Mouse (Mus musculus) urinary bladder, adult 2 months (tissue): Measurements from ENCODE around the gene 2610001J05Rik. TPM values are rescaled to one million over a fixed set of nuclear protein-coding genes. Genes with fewer than 3 reads are reported as not detected.

Experiments used
- DNase-seq: peaks from one replicate; pipeline ENCODE4 v3.0.0; 2022; ENCODE audit warnings: low spot score
- polyA plus RNA-seq: library from polyadenylated mRNA; depleted of rRNA; stranded (reverse); fragments of >200 nt; gene quantifications from 2 replicates; pipeline ENCODE4 v1.2.3, GENCODE M21; 2012; rRNA removed

2610001J05Rik gene
- polyA plus RNA-seq, 1 experiment = 138 TPM

DNA sequence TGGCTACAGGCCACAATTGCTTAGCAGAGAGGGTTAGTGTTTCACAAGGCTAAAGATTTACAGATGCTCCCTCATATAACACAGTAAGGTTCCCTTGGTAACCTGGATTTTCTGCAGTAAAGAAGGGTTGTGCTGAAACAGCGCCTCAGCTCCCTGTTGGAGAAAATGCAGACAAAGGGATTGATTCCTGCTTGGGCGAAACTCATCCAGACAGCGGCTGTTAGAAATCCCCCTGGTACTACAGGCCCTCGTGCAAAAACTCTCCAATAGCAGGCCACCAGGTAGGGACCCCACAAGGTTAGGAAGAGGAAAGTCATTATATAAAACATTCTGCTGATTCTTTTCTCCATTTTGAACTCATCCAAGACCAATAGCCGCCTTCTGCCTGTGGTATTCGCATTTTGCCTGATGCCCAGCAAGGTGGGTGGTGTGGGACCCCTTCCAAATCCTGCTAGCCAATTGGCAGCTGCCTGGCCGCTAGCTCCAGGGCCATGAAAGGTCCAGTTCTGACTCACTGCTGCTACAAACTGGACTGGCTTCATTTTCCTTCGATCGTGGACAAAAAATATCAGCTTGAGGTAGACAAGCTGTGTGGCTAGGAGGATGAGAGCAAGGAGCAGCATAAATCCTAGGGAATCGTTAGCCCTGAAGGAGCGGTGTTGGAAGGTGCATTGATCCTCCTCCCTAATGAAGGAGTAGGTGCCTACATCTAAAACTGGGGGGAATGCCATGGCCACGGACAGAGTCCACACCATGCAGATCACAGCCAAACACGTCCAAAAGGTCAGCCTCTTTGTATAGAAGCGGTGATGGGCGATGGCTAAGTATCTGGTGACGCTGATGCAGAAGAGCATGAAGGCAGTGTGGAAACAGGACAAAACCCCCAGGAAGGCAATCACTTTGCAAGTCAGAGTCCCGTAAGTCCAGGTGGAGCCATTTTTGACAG, 35.3 kb downstream of the 2610001J05Rik start:
- DNase-seq = no peak

DNA sequence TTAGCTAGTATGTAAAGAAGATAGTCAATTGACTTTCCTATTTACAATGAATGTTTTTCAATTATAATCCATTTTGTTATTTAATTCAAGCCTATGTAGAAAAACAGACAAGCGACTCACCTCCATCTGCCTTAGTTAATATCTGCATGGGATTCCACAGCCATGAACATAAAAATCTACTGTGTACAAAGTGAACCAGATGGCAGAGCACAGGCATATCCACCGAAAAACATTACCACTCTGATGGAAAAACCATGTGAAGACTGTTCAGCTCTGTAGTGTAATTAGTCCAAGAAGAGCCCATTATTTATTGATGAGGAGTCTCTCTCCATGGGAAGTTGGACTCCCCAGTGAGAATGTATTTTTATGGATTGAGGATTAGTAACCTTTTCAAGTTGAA, 38.5 kb downstream of the 2610001J05Rik start:
- DNase-seq = no peak

DNA sequence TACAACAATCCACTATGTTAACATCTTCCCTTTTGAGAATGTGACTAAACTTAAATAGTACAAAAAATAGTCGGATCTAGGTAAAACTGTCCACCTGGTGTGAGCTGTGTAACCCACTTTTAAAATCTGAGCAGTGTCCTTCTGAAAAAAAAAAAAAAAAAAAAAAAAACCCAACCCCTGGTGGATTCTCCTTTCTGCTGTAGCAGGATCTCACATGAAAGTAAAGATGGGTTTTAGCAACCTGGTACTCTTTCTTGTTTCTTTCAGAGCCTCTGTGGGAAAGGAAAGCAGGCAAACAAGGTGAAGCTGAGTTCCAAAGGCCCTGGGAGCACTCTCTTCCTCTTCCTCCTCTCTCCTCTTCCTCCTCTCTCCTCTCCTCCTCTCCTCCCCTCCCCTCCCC, 42.4 kb downstream of the 2610001J05Rik start:
- no peak for DNase-seq

Other genes with a start within 250 kb of the 2610001J05Rik start
- gene Bmt2, start 193.6 kb downstream of the 2610001J05Rik start, polyA plus RNA-seq = 12.0 and 12.5 TPM in 2 replicates
- gene Gpr85, start 31.6 kb downstream of the 2610001J05Rik start, polyA plus RNA-seq = 0.65 and 0.84 TPM in 2 replicates